In the genomic region with DNA sequence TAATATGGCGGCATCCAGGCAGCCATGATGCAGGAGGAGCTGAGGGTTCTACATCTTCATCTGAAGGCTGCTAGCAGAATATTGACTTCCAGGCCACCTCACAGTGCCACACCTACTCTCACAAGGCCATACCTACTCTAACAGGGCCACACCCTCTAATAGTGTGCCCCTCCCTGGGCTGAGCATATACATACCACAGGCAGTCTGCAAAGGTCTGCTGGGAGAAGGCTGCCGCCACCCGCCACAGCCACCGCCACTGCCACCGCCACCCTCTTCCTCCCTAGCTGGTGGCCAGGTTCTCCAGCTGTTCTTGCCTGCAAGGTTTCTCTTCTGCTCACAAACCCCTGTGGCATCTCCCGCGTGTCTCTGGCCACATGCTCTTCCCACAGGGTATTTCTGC, we compare ENCODE assay signal across 17 mouse cellular contexts. TPM values are rescaled to one million over a fixed set of nuclear protein-coding genes. Genes with fewer than 3 reads are reported as not detected.
DNase-seq lines count a peak whose midpoint lies in the region; ATAC-seq and TF ChIP-seq lines count a peak whose summit lies in the region.
"Had no signal": no experiment of that assay in that cellular context is flagged by ENCODE, and none has a peak within 500 bp of the region (broad histone marks: within the 10 kb centered on the region; RNA-seq: fewer than 3 reads in every experiment).

No protein-coding gene starts in this region.

- H3K9me3 ChIP-seq in hindbrain, embryonic 15.5 days = no peaks in the 10 kb centered on the region
- no peaks in the 10 kb centered on the region for H3K9me3 ChIP-seq in hindbrain, postnatal 0 days (ENCODE audit: low read length)
- H3K9me3 ChIP-seq in intestine, postnatal 0 days (ENCODE audit: control insufficient read depth) = no peaks in the 10 kb centered on the region
- H3K9me3 ChIP-seq: embryonic facial prominence, embryonic 15.5 days; kidney, embryonic 15.5 days; limb, embryonic 15.5 days had no signal

- H3K4me2 ChIP-seq in hindbrain, embryonic 15.5 days = no peak overlapping the region
- no peak overlapping the region for H3K4me2 ChIP-seq in hindbrain, postnatal 0 days (ENCODE audit: low read depth, low read length)
- no peak overlapping the region for H3K4me2 ChIP-seq in intestine, postnatal 0 days (replicated peaks; ENCODE audit: low read depth)
- H3K4me2 ChIP-seq: embryonic facial prominence, embryonic 15.5 days; kidney, embryonic 15.5 days; limb, embryonic 15.5 days had no signal

- H3K4me1 ChIP-seq in hindbrain, embryonic 15.5 days (replicated peaks) = peaks cover 50% of the 10 kb centered on the region
- peaks cover 20% of the 10 kb centered on the region for H3K4me1 ChIP-seq in hindbrain, postnatal 0 days (ENCODE audit: insufficient read depth, low read length)
- H3K4me1 ChIP-seq in intestine, postnatal 0 days (replicated peaks; ENCODE audit: control insufficient read depth, insufficient read depth, low read length) = peaks cover 29% of the 10 kb centered on the region
- no peaks in the 10 kb centered on the region for H3K4me1 ChIP-seq in lung, adult 2 months (ENCODE audit: control insufficient read depth, insufficient read depth, low read length)

- no peak for TF ChIP-seq CTCF in hindbrain, postnatal 0 days (IDR thresholded peaks at IDR 0.05; ENCODE audit: low read depth)
- TF ChIP-seq CTCF in intestine, postnatal 0 days (IDR thresholded peaks at IDR 0.05; ENCODE audit: low read depth) = no peak
- no peak for TF ChIP-seq CTCF in lung, adult 2 months (IDR thresholded peaks at IDR 0.05; ENCODE audit: insufficient read depth, low read length)

- no peak for ATAC-seq in hindbrain, embryonic 15.5 days (ENCODE audit: low FRiP score, low read depth)
- ATAC-seq in hindbrain, postnatal 0 days = no peak
- peak; percentile 39; the same call in 1 of the 2 replicates for ATAC-seq in intestine, postnatal 0 days
- ATAC-seq in megakaryocyte-erythroid progenitor cell, adult 5-6 weeks (replicated peaks; ENCODE audit: low FRiP score, low TSS enrichment, poor library complexity, severe bottlenecking) = 0 out of 2 replicates have a peak, but pooled peaks have one; percentile 19
- ATAC-seq: Patski had no signal

- WGBS in hindbrain, embryonic 15.5 days = 85% methylated on average over 7 of the region's 7 CpGs
- WGBS in hindbrain, postnatal 0 days = 86% methylated on average over 6 of the region's 7 CpGs
- WGBS in intestine, postnatal 0 days = 59% methylated on average over 7 of the region's 7 CpGs
- WGBS in lung, adult 2 months = 82% methylated on average over 7 of the region's 7 CpGs

- no peak for DNase-seq in hindbrain, postnatal 0 days (ENCODE audit: low spot score)
- peak; percentile 71 for DNase-seq in ZHBTc4 (ENCODE audit: low read depth, low spot score)
- DNase-seq in lung, adult 2 months = no peak
- no peak for DNase-seq in cerebellum, postnatal 4 days (ENCODE audit: low spot score in 2 of 2)
- no peak for DNase-seq in cerebellum, adult 11 months
- DNase-seq: adrenal gland, postnatal 14 days; cerebellum, postnatal 36 days; lung, postnatal 4 days; thymus, postnatal 4 days had no signal

- peak overlapping the region; percentile 72; the same call in 1 of the 2 replicates for H3K27ac ChIP-seq in hindbrain, embryonic 15.5 days (replicated peaks)
- H3K27ac ChIP-seq in hindbrain, postnatal 0 days = no peak overlapping the region
- H3K27ac ChIP-seq in intestine, postnatal 0 days (ENCODE audit: low read depth, low read length) = no peak overlapping the region
- H3K27ac ChIP-seq: embryonic facial prominence, embryonic 15.5 days; kidney, embryonic 15.5 days; limb, embryonic 15.5 days had no signal

- no peak overlapping the region for H3K4me3 ChIP-seq in hindbrain, embryonic 15.5 days
- H3K4me3 ChIP-seq in hindbrain, postnatal 0 days (ENCODE audit: low read length) = no peak overlapping the region
- H3K4me3 ChIP-seq in intestine, postnatal 0 days (ENCODE audit: low read depth, low read length) = no peak overlapping the region
- no peak overlapping the region for H3K4me3 ChIP-seq in lung, adult 2 months (replicated peaks; ENCODE audit: extremely low read depth, low read depth, low read length)
- H3K4me3 ChIP-seq: embryonic facial prominence, embryonic 15.5 days; kidney, embryonic 15.5 days; limb, embryonic 15.5 days had no signal

- H3K9ac ChIP-seq in hindbrain, embryonic 15.5 days = no peak overlapping the region
- H3K9ac ChIP-seq in hindbrain, postnatal 0 days (replicated peaks; ENCODE audit: low read length) = no peak overlapping the region
- no peak overlapping the region for H3K9ac ChIP-seq in intestine, postnatal 0 days (ENCODE audit: low read depth, low read length)
- H3K9ac ChIP-seq: embryonic facial prominence, embryonic 15.5 days; kidney, embryonic 15.5 days; limb, embryonic 15.5 days had no signal

- no peaks in the 10 kb centered on the region for H3K36me3 ChIP-seq in hindbrain, embryonic 15.5 days
- no peaks in the 10 kb centered on the region for H3K36me3 ChIP-seq in hindbrain, postnatal 0 days (ENCODE audit: insufficient read depth, low read length)
- H3K36me3 ChIP-seq in intestine, postnatal 0 days (ENCODE audit: control insufficient read depth, insufficient read depth) = no peaks in the 10 kb centered on the region
- H3K36me3 ChIP-seq: embryonic facial prominence, embryonic 15.5 days; kidney, embryonic 15.5 days; limb, embryonic 15.5 days had no signal

- H3K27me3 ChIP-seq in hindbrain, embryonic 15.5 days = no peaks in the 10 kb centered on the region
- H3K27me3 ChIP-seq in hindbrain, postnatal 0 days (ENCODE audit: insufficient read depth, low read length) = no peaks in the 10 kb centered on the region
- no peaks in the 10 kb centered on the region for H3K27me3 ChIP-seq in intestine, postnatal 0 days (replicated peaks; ENCODE audit: control insufficient read depth, insufficient read depth, low read length)
- H3K27me3 ChIP-seq: embryonic facial prominence, embryonic 15.5 days; limb, embryonic 15.5 days; Patski had no signal

- TF ChIP-seq POLR2A in lung, adult 2 months (IDR thresholded peaks at IDR 0.05; ENCODE audit: borderline replicate concordance, extremely low read depth, low read depth, low read length) = no peak

RNA-seq across cellular contexts. Expression of a gene that starts 22.0 kb away (rescaled TPM):
- polyA plus RNA-seq in hindbrain, embryonic 15.5 days (2015; fragmentation: Nextera tagmentation; extraction: Ambion mirVana) = 3.0 and 3.9 TPM in 2 replicates
- 8.5 and 10.4 TPM in 2 replicates for total RNA-seq in hindbrain, postnatal 0 days (2014; rRNA removed)
- polyA plus RNA-seq in hindbrain, postnatal 0 days (2015; fragmentation: Nextera tagmentation; extraction: Ambion mirVana) = 3.7 and 4.6 TPM in 2 replicates
- polyA plus RNA-seq in intestine, postnatal 0 days (2015; fragmentation: Nextera tagmentation; extraction: Ambion mirVana) = 0.82 and 0.94 TPM in 2 replicates
- total RNA-seq in megakaryocyte-erythroid progenitor cell, adult 5-6 weeks (2014; fragmentation: Nextera tagmentation) = not detected in 2 replicates
- 2.0 TPM in 1 of 2 replicates, not detected in the other for total RNA-seq in megakaryocyte-erythroid progenitor cell, adult 5-6 weeks (2017)
- 1.6 and 3.1 TPM in 2 replicates for polyA plus RNA-seq in lung, adult 2 months (2012; rRNA removed)
- total RNA-seq: neutrophil, adult 5-6 weeks had no signal

RNA-seq across cellular contexts. Expression of a gene that starts 35.4 kb away (rescaled TPM):
- polyA plus RNA-seq in hindbrain, embryonic 15.5 days (2015; fragmentation: Nextera tagmentation; extraction: Ambion mirVana) = 12.0 and 18.0 TPM in 2 replicates
- total RNA-seq in hindbrain, postnatal 0 days (2014; rRNA removed) = 6.1 and 9.1 TPM in 2 replicates
- polyA plus RNA-seq in hindbrain, postnatal 0 days (2015; fragmentation: Nextera tagmentation; extraction: Ambion mirVana) = 7.1 and 8.0 TPM in 2 replicates
- polyA plus RNA-seq in intestine, postnatal 0 days (2015; fragmentation: Nextera tagmentation; extraction: Ambion mirVana) = 3.3 and 4.1 TPM in 2 replicates
- 0.20 TPM in 1 of 2 replicates, not detected in the other for total RNA-seq in megakaryocyte-erythroid progenitor cell, adult 5-6 weeks (2014; fragmentation: Nextera tagmentation)
- not detected in 2 replicates for total RNA-seq in megakaryocyte-erythroid progenitor cell, adult 5-6 weeks (2017)
- 179 and 202 TPM in 2 replicates for polyA plus RNA-seq in lung, adult 2 months (2012; rRNA removed)
- total RNA-seq: neutrophil, adult 5-6 weeks had no signal

Comparison
In these comparisons a context has a peak if more than half of its experiments do, and no peak if none do; other contexts are left out.
1. ATAC-seq: peak in intestine, postnatal 0 days (single experiment) and megakaryocyte-erythroid progenitor cell, adult 5-6 weeks (single experiment); none in hindbrain, embryonic 15.5 days (single experiment) and hindbrain, postnatal 0 days (single experiment).